Mouse (Mus musculus) liver, embryonic 12.5 days (tissue): ENCODE measurements around the gene Tpsg1. TPM values are rescaled to one million over a fixed set of nuclear protein-coding genes. Genes with fewer than 3 reads are reported as not detected.

ENCODE experiments used
- ATAC-seq: fragments of 200-750 bp; cut with Nextera tagmentation; 2 replicates; pipeline ENCODE4 v1.8.0; 2017; ENCODE audit warnings: moderate number of reproducible peaks, mild to moderate bottlenecking, moderate library complexity
- H3K27ac ChIP-seq: fragments of 300-500 bp; sonication (generic); 2 replicates; pipeline ENCODE4 v1.5.1; 2016; ENCODE audit warnings: mild to moderate bottlenecking
- H3K27me3 ChIP-seq: fragments of 300-500 bp; sonication (generic); replicated peaks from 2 replicates; pipeline ENCODE4 v1.6.1; 2016; ENCODE audit warnings: mild to moderate bottlenecking, moderate library complexity
- H3K36me3 ChIP-seq: fragments of 300-500 bp; sonication (generic); 2 replicates; pipeline ENCODE4 v1.6.1; 2016; ENCODE audit warnings: mild to moderate bottlenecking, moderate library complexity
- H3K4me1 ChIP-seq: fragments of 300-500 bp; sonication (generic); 2 replicates; pipeline ENCODE4 v1.6.1; 2016
- H3K4me2 ChIP-seq: fragments of 300-500 bp; sonication (generic); 2 replicates; pipeline ENCODE4 v1.6.1; 2016; ENCODE audit warnings: mild to moderate bottlenecking, moderate library complexity
- H3K4me3 ChIP-seq: fragments of 300-500 bp; sonication (generic); 2 replicates; pipeline ENCODE4 v1.5.1; 2016; ENCODE audit warnings: mild to moderate bottlenecking, moderate library complexity
- H3K9ac ChIP-seq: fragments of 300-500 bp; sonication (generic); 2 replicates; pipeline ENCODE4 v1.6.1; 2016; ENCODE audit warnings: mild to moderate bottlenecking, moderate library complexity
- H3K9me3 ChIP-seq: fragments of 300-500 bp; sonication (generic); replicated peaks from 2 replicates; pipeline ENCODE4 v1.6.1; 2016; ENCODE audit warnings: mild to moderate bottlenecking, moderate library complexity
- WGBS: fragments of 180-500 bp; shearing (Covaris S2); methylation state at CpG from one replicate; pipeline ENCODE4 v1.1.7; 2016; ENCODE audit not compliant: insufficient replicate concordance; 5-methylcytosine and 5-hydroxymethylcytosine counted together
- polyA plus RNA-seq: library from polyadenylated mRNA; unstranded; fragments of >200 nt; fragmentation: Nextera tagmentation; extraction: Ambion mirVana; gene quantifications from 2 replicates; pipeline ENCODE4 v1.2.1, GENCODE M21; 2016

The Tpsg1 gene
- polyA plus RNA-seq: 0.42 and 0.69 TPM in 2 replicates

- H3K27ac ChIP-seq: no peak within 1 kb of the TSS
- WGBS: 65% methylated on average over 3 of the region's 3 CpGs
- H3K36me3 ChIP-seq: no peaks in the 10 kb centered on the region
- no peak within 1 kb of the TSS for H3K4me3 ChIP-seq
- H3K9ac ChIP-seq: no peak within 1 kb of the TSS
- ATAC-seq: no peak
- no peak within 1 kb of the TSS for H3K4me2 ChIP-seq
- H3K27me3 ChIP-seq: peaks cover 14% of the 10 kb centered on the region
- H3K9me3 ChIP-seq: no peaks in the 10 kb centered on the region
- peaks cover 6% of the 10 kb centered on the region; the same call in 1 of the 2 replicates for H3K4me1 ChIP-seq
Observed at GRCm38 (mm10) chr17:25368973-25369372, at the start of gene Tpsg1. TSS of gene Tpsg1 (plus strand) at chr17:25369273.

GRCm38 (mm10) chr17:25320819-25321218, 48.3 kb upstream of the Tpsg1 start:
- ATAC-seq: no peak
- WGBS: 78% methylated on average over 8 of the region's 8 CpGs

GRCm38 (mm10) chr17:25322930-25323329, 46.1 kb upstream of the Tpsg1 start:
- H3K9ac ChIP-seq: no peak overlapping the region
- WGBS: 16% methylated on average over 2 of the region's 2 CpGs
- no peaks in the 10 kb centered on the region for H3K36me3 ChIP-seq
- H3K4me3 ChIP-seq: no peak overlapping the region
- H3K4me2 ChIP-seq: no peak overlapping the region
- H3K27me3 ChIP-seq: peaks cover 45% of the 10 kb centered on the region
- no peaks in the 10 kb centered on the region for H3K9me3 ChIP-seq
- no peaks in the 10 kb centered on the region for H3K4me1 ChIP-seq
- peak; percentile 72 for ATAC-seq
- H3K27ac ChIP-seq: no peak overlapping the region

More at GRCm38 (mm10) chr17:25320819-25321218, 48.3 kb upstream of the Tpsg1 start:
- H3K27me3 ChIP-seq: peaks cover 50% of the 10 kb centered on the region
- no peaks in the 10 kb centered on the region for H3K36me3 ChIP-seq
- no peaks in the 10 kb centered on the region for H3K9me3 ChIP-seq
- no peak overlapping the region for H3K9ac ChIP-seq
- no peak overlapping the region for H3K4me3 ChIP-seq
- no peak overlapping the region for H3K4me2 ChIP-seq
- H3K4me1 ChIP-seq: no peaks in the 10 kb centered on the region
- H3K27ac ChIP-seq: no peak overlapping the region

DNA sequence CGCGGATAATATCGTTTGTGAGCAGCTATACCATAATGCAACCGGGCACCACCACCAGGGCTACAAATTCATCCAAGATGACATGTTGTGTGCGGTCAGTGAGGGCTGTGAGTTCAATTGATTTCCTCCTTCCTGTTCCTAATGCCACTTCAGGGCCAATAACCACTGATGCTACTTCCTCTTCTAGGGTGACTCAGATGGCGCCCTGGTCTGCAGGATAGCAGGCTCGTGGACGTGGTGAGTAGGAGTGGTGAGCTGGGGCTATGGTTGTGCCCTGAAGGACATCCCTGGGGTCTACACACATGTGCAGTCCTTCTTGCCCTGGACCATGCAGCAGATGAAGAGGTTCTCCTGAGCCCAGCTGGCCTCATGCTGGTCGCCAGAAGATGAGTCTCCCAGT, 36.8 kb upstream of the Tpsg1 start:
- WGBS: 38% methylated on average over 9 of the region's 9 CpGs
- H3K9me3 ChIP-seq: no peaks in the 10 kb centered on the region
- no peak overlapping the region for H3K27ac ChIP-seq
- H3K4me2 ChIP-seq: no peak overlapping the region
- H3K36me3 ChIP-seq: no peaks in the 10 kb centered on the region
- peaks cover 36% of the 10 kb centered on the region for H3K27me3 ChIP-seq
- H3K4me1 ChIP-seq: no peaks in the 10 kb centered on the region
- H3K9ac ChIP-seq: no peak overlapping the region
- no peak for ATAC-seq
- H3K4me3 ChIP-seq: no peak overlapping the region

DNA sequence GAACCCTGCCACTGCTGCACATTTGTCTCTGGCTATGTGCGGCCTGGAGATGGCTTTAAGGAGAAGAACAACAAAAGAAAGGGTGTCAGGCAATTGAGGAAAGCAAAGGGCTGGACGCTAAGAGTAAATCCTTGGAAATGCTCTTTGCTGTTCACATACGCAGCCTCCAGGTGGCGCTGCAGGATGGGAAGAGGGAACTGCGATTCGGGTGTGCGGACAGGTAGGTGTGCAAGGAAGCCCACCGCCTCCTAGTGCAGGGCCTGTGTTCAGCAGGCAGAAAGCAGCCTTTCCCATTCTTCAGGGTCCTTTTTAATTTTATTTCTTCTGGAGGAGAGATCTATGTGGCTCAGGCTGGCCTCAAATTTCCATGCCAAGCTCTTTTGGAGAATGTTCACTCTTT, 35.1 kb upstream of the Tpsg1 start:
- H3K9me3 ChIP-seq: no peaks in the 10 kb centered on the region
- no peak overlapping the region for H3K9ac ChIP-seq
- H3K27ac ChIP-seq: no peak overlapping the region
- H3K36me3 ChIP-seq: no peaks in the 10 kb centered on the region
- no peaks in the 10 kb centered on the region for H3K4me1 ChIP-seq
- H3K27me3 ChIP-seq: peaks cover 33% of the 10 kb centered on the region
- WGBS: 4% methylated on average over 8 of the region's 8 CpGs
- ATAC-seq: no peak
- H3K4me3 ChIP-seq: no peak overlapping the region
- no peak overlapping the region for H3K4me2 ChIP-seq

DNA sequence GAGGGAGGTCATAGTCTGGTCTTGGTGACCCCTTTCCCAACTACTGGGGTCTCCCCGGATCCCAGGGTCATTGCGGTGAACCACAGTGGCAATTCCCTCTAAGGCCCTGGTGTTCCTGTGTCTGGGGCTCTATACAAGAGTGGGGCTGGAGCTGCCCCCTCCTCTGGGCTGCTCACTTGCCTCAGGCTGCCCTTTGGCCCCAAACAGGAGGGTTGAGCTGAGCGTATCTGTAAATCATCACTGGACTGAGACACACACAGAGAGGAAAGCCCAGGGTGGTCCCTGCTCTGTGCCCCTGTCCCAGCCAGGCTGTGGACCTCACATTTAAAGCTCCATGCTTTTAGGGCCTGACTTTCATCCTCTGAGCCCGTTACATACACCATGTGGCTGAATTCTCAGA, 30.9 kb upstream of the Tpsg1 start:
- no peaks in the 10 kb centered on the region for H3K36me3 ChIP-seq
- H3K27me3 ChIP-seq: peaks cover 12% of the 10 kb centered on the region
- no peaks in the 10 kb centered on the region for H3K9me3 ChIP-seq
- no peak overlapping the region for H3K9ac ChIP-seq
- no peak overlapping the region for H3K4me2 ChIP-seq
- H3K4me3 ChIP-seq: no peak overlapping the region
- WGBS: 53% methylated on average over 4 of the region's 4 CpGs
- H3K27ac ChIP-seq: peak overlapping the region; percentile 62
- H3K4me1 ChIP-seq: 0 out of 2 replicates have a peak, but pooled peaks cover 4% of the 10 kb centered on the region
- ATAC-seq: peak; percentile 33; the same call in 1 of the 2 replicates

DNA sequence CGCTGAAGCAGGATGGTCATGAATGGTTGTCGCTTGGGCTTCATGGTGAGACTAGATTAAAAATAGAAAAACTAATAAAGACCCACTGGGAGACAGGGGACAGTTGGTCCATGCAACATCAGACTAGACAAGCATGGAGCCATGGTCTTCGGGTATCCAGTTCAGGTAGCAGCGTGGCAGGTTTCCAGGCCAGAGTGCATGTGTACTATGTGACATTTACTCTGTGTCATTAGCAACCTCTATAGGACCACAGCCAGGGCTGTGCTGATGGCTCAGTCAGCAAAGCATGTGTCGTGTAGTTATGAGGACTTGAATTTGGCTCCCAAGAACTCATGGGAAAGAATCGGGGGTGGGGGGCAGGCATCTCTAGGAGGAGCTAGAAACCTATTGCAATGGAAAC, 29.1 kb upstream of the Tpsg1 start:
- H3K9ac ChIP-seq: no peak overlapping the region
- ATAC-seq: no peak
- no peak overlapping the region for H3K4me3 ChIP-seq
- H3K9me3 ChIP-seq: no peaks in the 10 kb centered on the region
- WGBS: 66% methylated on average over 6 of the region's 6 CpGs
- no peaks in the 10 kb centered on the region for H3K36me3 ChIP-seq
- H3K4me1 ChIP-seq: 0 out of 2 replicates have a peak, but pooled peaks cover 4% of the 10 kb centered on the region
- no peak overlapping the region for H3K4me2 ChIP-seq
- H3K27me3 ChIP-seq: peaks cover 3% of the 10 kb centered on the region; the same call in 1 of the 2 replicates
- H3K27ac ChIP-seq: no peak overlapping the region

DNA sequence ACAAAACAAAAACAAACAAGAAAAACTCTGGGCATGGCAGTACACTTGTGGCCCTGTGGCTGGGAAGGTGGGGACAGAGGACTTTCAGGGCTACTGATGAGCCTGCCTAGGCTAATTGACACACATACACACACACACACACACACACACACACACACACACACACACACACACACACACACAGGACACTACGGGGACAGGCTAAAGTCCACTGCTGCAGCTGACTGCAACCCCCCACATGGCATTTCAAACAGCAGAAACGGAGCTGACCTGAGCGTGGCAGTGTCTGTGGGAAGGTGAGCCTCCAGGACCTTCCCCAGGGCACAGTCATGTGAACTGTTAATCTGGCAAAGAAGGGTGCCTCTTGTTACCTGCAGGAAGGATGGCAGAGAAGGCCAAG, 27.6 kb upstream of the Tpsg1 start:
- Histone ChIP-seq H3K27ac (0 out of 2 replicates have a peak overlapping the region, but pooled peaks have one; percentile 25), H3K36me3 (no peaks in the 10 kb centered on the region)
- peak; percentile 31; the same call in 1 of the 2 replicates for ATAC-seq

GRCm38 (mm10) chr17:25345462-25345861, 23.6 kb upstream of the Tpsg1 start, which contains the start of gene Tpsab1:
TSS of gene Tpsab1 (minus strand) at chr17:25345562.
- no peak within 1 kb of the TSS for H3K4me3 ChIP-seq
- 66% methylated on average over 4 of the region's 4 CpGs for WGBS
- H3K9me3 ChIP-seq: no peaks in the 10 kb centered on the region
- H3K27ac ChIP-seq: no peak within 1 kb of the TSS
- no peak within 1 kb of the TSS for H3K4me2 ChIP-seq
- H3K36me3 ChIP-seq: no peaks in the 10 kb centered on the region
- ATAC-seq: no peak
- no peaks in the 10 kb centered on the region; the same call in 1 of the 2 replicates for H3K27me3 ChIP-seq
- no peak within 1 kb of the TSS for H3K9ac ChIP-seq
- H3K4me1 ChIP-seq: 0 out of 2 replicates have a peak, but pooled peaks cover 4% of the 10 kb centered on the region

More for the DNA sequence above, 27.6 kb upstream of the Tpsg1 start:
- no peak overlapping the region for H3K9ac ChIP-seq
- H3K4me3 ChIP-seq: no peak overlapping the region
- no peak overlapping the region for H3K4me2 ChIP-seq
- 50% methylated on average over 3 of the region's 3 CpGs for WGBS
- 0 out of 2 replicates have a peak, but pooled peaks cover 2% of the 10 kb centered on the region for H3K27me3 ChIP-seq
- H3K9me3 ChIP-seq: no peaks in the 10 kb centered on the region
- 0 out of 2 replicates have a peak, but pooled peaks cover 4% of the 10 kb centered on the region for H3K4me1 ChIP-seq

DNA sequence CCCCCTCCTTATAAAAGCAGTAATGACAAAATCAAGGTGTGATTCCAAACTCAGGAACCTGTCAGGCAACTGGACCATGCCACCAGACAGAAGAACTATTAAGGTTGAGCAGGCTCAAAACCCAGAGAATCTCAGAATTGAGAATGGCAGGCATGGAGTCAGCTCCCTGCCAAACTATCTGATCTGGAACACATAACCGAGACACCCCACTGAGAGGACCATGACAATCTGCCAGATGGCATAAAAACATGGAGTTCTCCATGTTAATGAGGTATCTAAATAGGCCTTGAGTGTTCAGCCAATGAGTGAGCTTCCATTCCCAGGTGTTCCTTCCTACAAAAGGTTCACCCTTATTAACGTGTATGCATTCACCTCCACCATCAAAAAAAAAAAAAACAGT, 7.8 kb upstream of the Tpsg1 start:
- Histone ChIP-seq H3K9ac (no peak overlapping the region), H3K36me3 (no peaks in the 10 kb centered on the region), H3K4me1 (no peaks in the 10 kb centered on the region), H3K4me3 (no peak overlapping the region), H3K27ac (no peak overlapping the region), H3K27me3 (peaks cover 12% of the 10 kb centered on the region), H3K4me2 (no peak overlapping the region), H3K9me3 (no peaks in the 10 kb centered on the region)
- whole genome bisulfite sequencing: 45% methylated on average over 2 of the region's 2 CpGs
- ATAC-seq: no peak

DNA sequence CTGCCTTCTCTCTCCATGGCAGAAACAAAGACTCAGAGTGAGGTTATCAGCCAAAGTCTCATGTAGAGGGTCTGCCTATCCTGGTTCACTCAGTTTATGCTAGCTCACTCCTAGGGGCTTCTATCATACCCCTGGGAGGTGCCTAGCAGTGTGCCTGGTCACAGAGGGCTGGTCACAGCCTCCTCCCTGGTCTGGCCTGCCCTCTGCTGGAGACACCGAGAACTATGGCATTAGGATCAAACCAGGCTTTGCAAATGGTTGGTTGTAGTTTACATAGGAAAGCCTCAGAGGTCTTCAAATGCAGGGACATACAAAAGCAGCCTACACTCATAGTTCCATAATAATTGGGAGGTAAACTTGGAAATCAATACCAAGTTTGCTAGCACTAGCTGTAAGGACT, 5.3 kb upstream of the Tpsg1 start:
- Histone ChIP-seq H3K9me3 (no peaks in the 10 kb centered on the region), H3K4me3 (no peak overlapping the region), H3K27ac (no peak overlapping the region), H3K4me2 (no peak overlapping the region), H3K4me1 (no peaks in the 10 kb centered on the region), H3K36me3 (no peaks in the 10 kb centered on the region), H3K9ac (no peak overlapping the region), H3K27me3 (peaks cover 12% of the 10 kb centered on the region)
- no peak for ATAC-seq
- WGBS: 4% methylated on average over 1 of the region's 1 CpGs

GRCm38 (mm10) chr17:25366005-25366404, 3.1 kb upstream of the Tpsg1 start, which contains the start of gene Tpsb2:
TSS of gene Tpsb2 (plus strand) at chr17:25366305.
- no peak within 1 kb of the TSS for H3K9ac ChIP-seq
- H3K9me3 ChIP-seq: no peaks in the 10 kb centered on the region
- H3K27me3 ChIP-seq: peaks cover 12% of the 10 kb centered on the region; the same call in 1 of the 2 replicates
- no peaks in the 10 kb centered on the region for H3K36me3 ChIP-seq
- H3K27ac ChIP-seq: no peak within 1 kb of the TSS
- H3K4me3 ChIP-seq: no peak within 1 kb of the TSS
- peaks cover 6% of the 10 kb centered on the region; the same call in 1 of the 2 replicates for H3K4me1 ChIP-seq
- no peak within 1 kb of the TSS for H3K4me2 ChIP-seq
- 49% methylated on average over 2 of the region's 2 CpGs for WGBS
- ATAC-seq: no peak
